In genomic region chr15:95135926-95136609, GRCm38 (mm10) we compare ENCODE assay signal across 12 mouse cellular contexts.
A peak's percentile ranks its signal among the peaks of the same experiment; 100 is the strongest.
DNase-seq lines count a peak whose midpoint lies in the region; ATAC-seq and TF ChIP-seq lines count a peak whose summit lies in the region.
"Had no signal": no experiment of that assay in that cellular context is flagged by ENCODE, and none has a peak within 500 bp of the region (broad histone marks: within the 10 kb centered on the region; RNA-seq: fewer than 3 reads in every experiment).

No protein-coding gene starts in this region.

- WGBS in heart, embryonic 15.5 days: 84% methylated on average over 17 of the region's 17 CpGs
- 91% methylated on average over 17 of the region's 17 CpGs for WGBS in midbrain, embryonic 10.5 days
- WGBS in midbrain, postnatal 0 days: 85% methylated on average over 17 of the region's 17 CpGs
- 87% methylated on average over 17 of the region's 17 CpGs for WGBS in hindbrain, postnatal 0 days
- 90% methylated on average over 17 of the region's 17 CpGs for WGBS in neural tube, embryonic 13.5 days

- no peak overlapping the region for H3K27ac ChIP-seq in heart, embryonic 15.5 days
- peak overlapping the region; percentile 13; the same call in 1 of the 2 replicates for H3K27ac ChIP-seq in midbrain, embryonic 10.5 days (replicated peaks)
- H3K27ac ChIP-seq in midbrain, postnatal 0 days (ENCODE audit: low read depth, low read length): no peak overlapping the region; the same call in 1 of the 2 replicates
- no peak overlapping the region for H3K27ac ChIP-seq in hindbrain, postnatal 0 days
- H3K27ac ChIP-seq in neural tube, embryonic 13.5 days (replicated peaks): no peak overlapping the region

- no peaks in the 10 kb centered on the region for H3K27me3 ChIP-seq in heart, embryonic 15.5 days
- H3K27me3 ChIP-seq in midbrain, embryonic 10.5 days (ENCODE audit: low read depth, poor library complexity, severe bottlenecking): no peaks in the 10 kb centered on the region
- no peaks in the 10 kb centered on the region for H3K27me3 ChIP-seq in midbrain, postnatal 0 days (ENCODE audit: insufficient read depth, low read length)
- no peaks in the 10 kb centered on the region for H3K27me3 ChIP-seq in hindbrain, postnatal 0 days (ENCODE audit: insufficient read depth, low read length)
- no peaks in the 10 kb centered on the region for H3K27me3 ChIP-seq in neural tube, embryonic 13.5 days

- no peaks in the 10 kb centered on the region for H3K4me1 ChIP-seq in heart, embryonic 15.5 days (replicated peaks)
- no peaks in the 10 kb centered on the region for H3K4me1 ChIP-seq in midbrain, embryonic 10.5 days
- H3K4me1 ChIP-seq in midbrain, postnatal 0 days (ENCODE audit: insufficient read depth, low read length): no peaks in the 10 kb centered on the region
- no peaks in the 10 kb centered on the region for H3K4me1 ChIP-seq in hindbrain, postnatal 0 days (ENCODE audit: insufficient read depth, low read length)
- H3K4me1 ChIP-seq in neural tube, embryonic 13.5 days (replicated peaks): 0 out of 2 replicates have a peak, but pooled peaks cover 5% of the 10 kb centered on the region

- H3K36me3 ChIP-seq in heart, embryonic 15.5 days: no peaks in the 10 kb centered on the region
- H3K36me3 ChIP-seq in midbrain, embryonic 10.5 days: no peaks in the 10 kb centered on the region
- H3K36me3 ChIP-seq in midbrain, postnatal 0 days (ENCODE audit: insufficient read depth, low read length): no peaks in the 10 kb centered on the region
- H3K36me3 ChIP-seq in hindbrain, postnatal 0 days (ENCODE audit: insufficient read depth, low read length): no peaks in the 10 kb centered on the region
- H3K36me3 ChIP-seq in neural tube, embryonic 13.5 days: no peaks in the 10 kb centered on the region

- H3K9me3 ChIP-seq in heart, embryonic 15.5 days (replicated peaks): no peaks in the 10 kb centered on the region
- no peaks in the 10 kb centered on the region for H3K9me3 ChIP-seq in midbrain, embryonic 10.5 days (replicated peaks)
- no peaks in the 10 kb centered on the region for H3K9me3 ChIP-seq in midbrain, postnatal 0 days (ENCODE audit: low read length)
- H3K9me3 ChIP-seq in hindbrain, postnatal 0 days (ENCODE audit: low read length): no peaks in the 10 kb centered on the region
- H3K9me3 ChIP-seq in neural tube, embryonic 13.5 days: no peaks in the 10 kb centered on the region

- no peak for DNase-seq in heart, adult 8-10 months (ENCODE audit: low spot score)
- DNase-seq in midbrain, embryonic 10.5 days (ENCODE audit: low spot score): no peak
- no peak for DNase-seq in midbrain, postnatal 0 days (ENCODE audit: low spot score)
- no peak for DNase-seq in hindbrain, postnatal 0 days (ENCODE audit: low spot score)
- no peak for DNase-seq in cerebellum, postnatal 4 days (ENCODE audit: low spot score in 2 of 2)
- DNase-seq in embryo, embryonic 11 days: no peak
- DNase-seq: gastrocnemius, postnatal 36 days; liver, postnatal 0 days; spleen, adult 18-20 months; thymus, postnatal 25 days had no signal

- H3K4me3 ChIP-seq in heart, embryonic 15.5 days: no peak overlapping the region
- no peak overlapping the region for H3K4me3 ChIP-seq in midbrain, embryonic 10.5 days
- no peak overlapping the region for H3K4me3 ChIP-seq in midbrain, postnatal 0 days (ENCODE audit: low read depth, low read length)
- H3K4me3 ChIP-seq in hindbrain, postnatal 0 days (ENCODE audit: low read length): no peak overlapping the region
- no peak overlapping the region for H3K4me3 ChIP-seq in neural tube, embryonic 13.5 days

- no peak overlapping the region for H3K9ac ChIP-seq in heart, embryonic 15.5 days
- no peak overlapping the region for H3K9ac ChIP-seq in midbrain, postnatal 0 days (replicated peaks; ENCODE audit: low read length, poor library complexity, severe bottlenecking)
- no peak overlapping the region for H3K9ac ChIP-seq in hindbrain, postnatal 0 days (replicated peaks; ENCODE audit: low read length)
- H3K9ac ChIP-seq in neural tube, embryonic 13.5 days: no peak overlapping the region
- H3K9ac ChIP-seq: liver, postnatal 0 days had no signal

- H3K4me2 ChIP-seq in heart, embryonic 15.5 days: no peak overlapping the region
- no peak overlapping the region for H3K4me2 ChIP-seq in midbrain, postnatal 0 days (ENCODE audit: low read depth, low read length, poor library complexity, severe bottlenecking)
- H3K4me2 ChIP-seq in hindbrain, postnatal 0 days (ENCODE audit: low read depth, low read length): no peak overlapping the region
- no peak overlapping the region for H3K4me2 ChIP-seq in neural tube, embryonic 13.5 days

- 0 out of 2 replicates have a peak, but pooled peaks have one; percentile 18 for ATAC-seq in heart, embryonic 15.5 days (replicated peaks; ENCODE audit: insufficient number of reproducible peaks, insufficient read depth, low FRiP score, low read depth)
- ATAC-seq in midbrain, postnatal 0 days (ENCODE audit: low FRiP score): no peak
- peak; percentile 56 for ATAC-seq in hindbrain, postnatal 0 days
- ATAC-seq in neural tube, embryonic 13.5 days (ENCODE audit: low read depth): peak; percentile 59
- ATAC-seq: liver, postnatal 0 days had no signal

- no peak for TF ChIP-seq CTCF in midbrain, postnatal 0 days (IDR thresholded peaks at IDR 0.05)
- TF ChIP-seq CTCF in hindbrain, postnatal 0 days (IDR thresholded peaks at IDR 0.05; ENCODE audit: low read depth): no peak
